Mouse (Mus musculus) subcutaneous adipose tissue, adult 2 months (tissue): ENCODE measurements around the gene Sppl3. TPM values are rescaled to one million over a fixed set of nuclear protein-coding genes. Genes with fewer than 3 reads are reported as not detected.

ENCODE experiments used
- polyA plus RNA-seq: library from polyadenylated mRNA; depleted of rRNA; stranded (reverse); fragments of >200 nt; gene quantifications from 2 replicates; pipeline ENCODE4 v1.2.3, GENCODE M21; 2012; ENCODE audit warnings: low replicate concordance; rRNA removed

The Sppl3 gene
- polyA plus RNA-seq: 57.6 and 93.3 TPM in 2 replicates

DNA sequence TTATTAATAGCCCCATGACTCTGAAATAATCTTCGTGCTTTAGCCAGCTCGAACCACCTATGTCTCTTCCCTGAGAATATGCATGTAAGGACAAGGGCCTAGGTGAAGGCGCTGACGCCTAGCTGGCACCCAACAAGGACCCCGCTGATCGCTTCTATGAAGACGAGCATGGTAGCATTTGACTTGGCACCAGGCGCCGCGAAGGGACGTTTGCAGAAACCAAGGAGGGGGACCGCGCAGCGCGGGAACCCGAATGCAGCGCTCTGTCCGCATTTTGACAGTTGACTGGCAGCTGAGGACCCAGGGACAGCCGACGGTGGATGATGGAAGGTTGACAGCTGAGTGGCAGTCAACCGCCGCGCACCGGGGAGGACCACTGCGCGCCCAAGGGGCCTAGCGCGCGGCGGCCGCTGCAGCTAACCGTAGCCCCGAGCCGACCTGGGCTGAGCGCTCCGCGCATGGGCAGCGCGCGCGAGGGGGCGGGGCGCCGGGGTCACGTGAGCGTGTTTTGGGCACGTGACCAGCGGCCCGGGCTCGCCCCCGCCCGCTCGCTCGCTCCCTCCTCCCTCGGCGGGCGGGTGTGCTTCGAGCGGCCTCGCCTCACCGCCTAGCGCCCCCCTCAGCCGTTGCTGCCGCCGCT is at the start of gene Sppl3:
TSS of gene Sppl3 (plus strand) at position 561 of the 640 bp plus-strand sequence.

DNA sequence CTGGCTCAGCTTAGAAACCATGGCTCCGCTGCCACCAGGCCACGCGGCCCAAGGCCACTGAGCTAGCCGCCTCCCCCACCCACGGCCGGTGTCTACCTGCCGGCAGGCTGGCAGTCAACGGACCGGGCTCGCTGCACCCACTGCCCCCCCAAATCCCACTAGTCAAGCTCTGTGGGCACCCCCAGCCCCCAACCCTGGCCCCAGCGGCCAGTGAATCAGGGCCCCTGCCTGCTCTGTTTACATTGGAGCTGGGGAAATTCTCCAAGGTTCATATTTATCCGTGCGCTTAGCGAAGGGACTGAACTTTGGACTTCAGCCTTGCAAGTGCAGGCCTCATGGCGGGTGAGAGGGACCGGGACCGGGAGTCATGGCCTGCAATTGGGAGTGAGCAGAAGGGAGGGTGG is 40.1 kb upstream of the Sppl3 start, which contains the start of gene Hnf1a:
TSS of gene Hnf1a (minus strand) at position 271 of the 404 bp plus-strand sequence.

GRCm38 (mm10) chr5:115098195-115098594 is 87.3 kb downstream of the Sppl3 start, which contains the start of gene Gm10401:
Gene Gm10401, minus strand, starts transcription at chr5:115098295.

DNA sequence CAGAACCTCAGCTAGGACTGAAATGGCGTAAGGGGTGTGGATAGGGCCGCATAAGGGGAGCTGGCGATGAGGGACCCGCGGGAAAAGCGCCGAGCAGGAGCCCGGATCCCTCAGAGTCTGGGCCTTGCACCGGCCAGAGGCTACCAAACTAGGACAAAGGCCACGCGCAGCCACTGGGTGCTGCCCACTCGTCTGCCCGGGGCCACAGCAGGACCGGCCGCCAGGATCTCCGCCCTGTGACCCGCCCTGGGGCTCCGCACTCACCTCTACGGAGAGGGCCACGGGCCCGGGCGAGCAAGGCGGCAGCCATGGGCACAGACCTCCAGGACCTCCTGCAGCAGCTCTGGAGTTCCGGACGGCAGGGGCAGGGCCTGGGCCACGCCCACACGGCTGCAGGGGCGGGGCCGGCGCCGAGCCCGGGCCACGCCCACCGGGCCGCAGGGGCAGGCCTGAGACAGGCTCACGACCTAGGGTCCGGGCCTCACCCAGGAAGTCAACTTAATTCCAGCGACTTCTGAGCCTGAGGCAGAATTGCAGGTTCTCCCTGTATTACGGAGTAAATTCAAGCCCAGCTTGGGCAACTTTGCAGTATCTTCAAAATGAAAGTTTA is 108.1 kb downstream of the Sppl3 start, which contains the start of gene Acads:
TSS of gene Acads (minus strand) at position 386 of the 610 bp plus-strand sequence.

GRCm38 (mm10) chr5:115134234-115135165 is 123.6 kb downstream of the Sppl3 start, which contains the start of gene Unc119b:
Gene Unc119b, minus strand, starts transcription at chr5:115134975.

Other genes starting within 250 kb of the Sppl3 start
- gene Ankrd13a, start 236.5 kb upstream of the Sppl3 start, polyA plus RNA-seq: 56.3 and 68.3 TPM in 2 replicates
- gene Git2, start 235.6 kb upstream of the Sppl3 start, polyA plus RNA-seq: 61.9 and 72.9 TPM in 2 replicates
- 27.1 and 30.7 TPM in 2 replicates for gene 1500011B03Rik, start 187.7 kb upstream of the Sppl3 start, polyA plus RNA-seq
- not detected in 2 replicates for gene 4930519G04Rik, start 157.5 kb upstream of the Sppl3 start, polyA plus RNA-seq
- gene Gm9936, start 152.5 kb upstream of the Sppl3 start, polyA plus RNA-seq: 0.09 TPM in 1 of 2 replicates, not detected in the other
- 21.5 and 41.6 TPM in 2 replicates for gene Oasl2, start 114.2 kb upstream of the Sppl3 start, polyA plus RNA-seq
- 6.8 and 11.6 TPM in 2 replicates for gene Oasl1, start 87.9 kb upstream of the Sppl3 start, polyA plus RNA-seq
- gene 2210016L21Rik, start 69.0 kb upstream of the Sppl3 start, polyA plus RNA-seq: 16.4 and 30.7 TPM in 2 replicates
- gene Hnf1a, start 40.0 kb upstream of the Sppl3 start, polyA plus RNA-seq: 0.10 TPM in 1 of 2 replicates, not detected in the other
- gene Gm10401, start 87.2 kb downstream of the Sppl3 start, polyA plus RNA-seq: 0.49 TPM in 1 of 2 replicates, not detected in the other
- 170 and 284 TPM in 2 replicates for gene Acads, start 108.2 kb downstream of the Sppl3 start, polyA plus RNA-seq
- 24.5 and 54.6 TPM in 2 replicates for gene Unc119b, start 123.8 kb downstream of the Sppl3 start, polyA plus RNA-seq
- gene Mlec, start 147.0 kb downstream of the Sppl3 start, polyA plus RNA-seq: 102 and 107 TPM in 2 replicates
- gene Cabp1, start 183.2 kb downstream of the Sppl3 start, polyA plus RNA-seq: 3.5 and 5.2 TPM in 2 replicates
- gene Pop5, start 224.7 kb downstream of the Sppl3 start, polyA plus RNA-seq: 84.5 and 91.3 TPM in 2 replicates